Mouse (Mus musculus) frontal cortex, postnatal 10 days (tissue): ENCODE measurements around the gene Acot1.

Experiments used
- DNase-seq, 2 experiments: peaks; one replicate each; pipeline ENCODE4 v3.0.0; 2022; ENCODE audit warnings: low spot score in 2 of 2, mixed read lengths in 1 of 2

Gene Acot1

GRCm38 (mm10) chr12:84063228-84063627 is 53.9 kb downstream of the Acot1 start:
- no peak for DNase-seq

- no peak for DNase-seq
These were observed 54.5 kb downstream of the Acot1 start for GRCm38 (mm10) chr12:84063833-84064232.

- DNase-seq, result no peak
These were observed 55.3 kb downstream of the Acot1 start for GRCm38 (mm10) chr12:84064621-84065020.

GRCm38 (mm10) chr12:84067752-84068151 is 58.5 kb downstream of the Acot1 start:
- no peak for DNase-seq
